Mouse (Mus musculus): ENCODE data around the gene Dnajc8. TPM values are rescaled to one million over a fixed set of nuclear protein-coding genes. Genes with fewer than 3 reads are reported as not detected.
"Not testable (repeated sequence)": the region's sequence is repeated elsewhere in the genome, so short reads cannot be mapped to it uniquely, and the experiment has no call there.

Gene Dnajc8
- polyA plus RNA-seq, 1 experiment from 2014 or later = 158 TPM

DNA sequence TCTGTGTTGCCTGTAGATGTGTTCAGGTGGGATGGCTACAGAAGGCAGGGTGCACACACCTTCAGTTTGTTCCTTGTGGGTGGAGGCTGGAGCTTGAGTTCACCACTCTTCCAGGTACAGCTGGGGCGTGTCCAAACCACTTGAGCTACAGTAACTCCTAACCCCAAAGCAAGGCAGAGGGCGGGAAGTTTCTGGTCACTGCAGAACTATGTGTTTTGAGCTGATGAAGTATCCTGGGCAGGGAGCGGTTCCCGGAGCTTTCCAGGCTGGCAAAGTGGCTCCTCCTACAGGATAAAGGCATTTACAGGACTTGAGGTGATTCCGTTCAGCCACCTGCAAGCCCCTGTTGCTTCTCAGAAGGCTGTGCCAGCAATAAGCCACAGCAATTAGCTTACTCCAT lies 18.9 kb downstream of the Dnajc8 start:
- H3K36me3 ChIP-seq = peaks cover 53% of the 10 kb centered on the region
- no peak for ATAC-seq (ENCODE audit: low read depth)

GRCm38 (mm10) chr4:132554653-132555052 lies 19.3 kb downstream of the Dnajc8 start:
- H3K4me2 ChIP-seq = no peak overlapping the region
- WGBS = 82% methylated on average over 8 of the region's 8 CpGs
- no peak overlapping the region for H3K4me3 ChIP-seq
- H3K27me3 ChIP-seq = no peaks in the 10 kb centered on the region
- H3K27ac ChIP-seq (replicated peaks) = no peak overlapping the region
- no peaks in the 10 kb centered on the region for H3K4me1 ChIP-seq (replicated peaks)
- H3K36me3 ChIP-seq = peaks cover 49% of the 10 kb centered on the region
- ATAC-seq (ENCODE audit: low read depth) = no peak
- no peak overlapping the region for H3K9ac ChIP-seq
- H3K9me3 ChIP-seq = no peaks in the 10 kb centered on the region

More for the DNA sequence above, 18.9 kb downstream of the Dnajc8 start:
- H3K27ac ChIP-seq (replicated peaks) = no peak overlapping the region
- no peak overlapping the region for H3K4me2 ChIP-seq
- 75% methylated on average over 5 of the region's 5 CpGs for WGBS
- H3K9me3 ChIP-seq = no peaks in the 10 kb centered on the region
- H3K27me3 ChIP-seq = no peaks in the 10 kb centered on the region
- H3K4me1 ChIP-seq (replicated peaks) = no peaks in the 10 kb centered on the region
- H3K9ac ChIP-seq = no peak overlapping the region
- no peak overlapping the region for H3K4me3 ChIP-seq

DNA sequence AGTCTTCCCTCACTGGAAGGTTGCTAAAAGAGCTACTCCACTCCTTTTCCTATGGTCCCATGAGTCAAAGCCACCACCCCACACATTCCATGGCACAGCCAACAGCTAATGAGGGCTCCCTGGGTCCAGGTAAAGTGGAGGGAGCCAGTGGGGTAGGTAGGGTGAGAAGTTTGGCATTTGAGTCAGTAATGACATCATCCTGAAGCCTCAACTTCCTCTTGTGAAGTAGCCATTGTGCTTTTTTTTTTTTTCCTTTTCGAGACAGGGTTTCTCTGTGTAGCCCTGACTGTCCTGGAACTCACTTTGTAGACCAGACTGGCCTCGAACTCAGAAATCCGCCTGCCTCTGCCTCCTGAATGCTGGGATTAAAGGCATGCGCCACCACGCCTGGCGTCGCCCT lies 20.2 kb downstream of the Dnajc8 start:
- H3K27ac ChIP-seq (replicated peaks); H3K9me3 ChIP-seq; ATAC-seq (ENCODE audit: low read depth); H3K9ac ChIP-seq; H3K4me3 ChIP-seq; H3K27me3 ChIP-seq; H3K4me2 ChIP-seq; H3K4me1 ChIP-seq (replicated peaks): not testable (repeated sequence)
- H3K36me3 ChIP-seq = peaks cover 40% of the 10 kb centered on the region
- WGBS = 92% methylated on average over 7 of the region's 7 CpGs

DNA sequence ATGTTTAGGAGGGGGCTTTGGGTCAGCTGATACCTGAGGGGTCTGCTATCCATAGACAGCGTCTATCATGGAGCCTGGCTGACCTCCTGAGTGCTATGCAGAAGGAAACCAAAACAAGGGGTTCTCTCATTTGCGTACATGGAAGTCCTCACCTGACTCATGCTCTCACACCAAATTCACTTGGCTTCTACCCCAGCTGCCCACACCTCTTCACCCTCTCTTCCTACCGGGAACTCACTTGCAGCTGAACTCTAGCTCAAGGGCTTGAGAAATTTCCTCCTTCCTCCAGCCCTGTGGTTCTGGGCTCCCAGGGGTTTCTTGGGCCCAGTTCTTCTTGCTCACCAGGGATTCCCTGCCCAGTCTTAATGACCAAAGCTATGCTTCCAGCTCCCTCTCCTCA lies 27.9 kb downstream of the Dnajc8 start:
- ATAC-seq (ENCODE audit: low read depth) = no peak
- H3K36me3 ChIP-seq = no peaks in the 10 kb centered on the region
- no peak overlapping the region for H3K4me2 ChIP-seq
- 81% methylated on average over 3 of the region's 3 CpGs for WGBS
- no peaks in the 10 kb centered on the region for H3K9me3 ChIP-seq
- H3K4me1 ChIP-seq (replicated peaks) = no peaks in the 10 kb centered on the region
- H3K4me3 ChIP-seq = no peak overlapping the region
- no peak overlapping the region for H3K27ac ChIP-seq (replicated peaks)
- no peaks in the 10 kb centered on the region for H3K27me3 ChIP-seq
- no peak overlapping the region for H3K9ac ChIP-seq

DNA sequence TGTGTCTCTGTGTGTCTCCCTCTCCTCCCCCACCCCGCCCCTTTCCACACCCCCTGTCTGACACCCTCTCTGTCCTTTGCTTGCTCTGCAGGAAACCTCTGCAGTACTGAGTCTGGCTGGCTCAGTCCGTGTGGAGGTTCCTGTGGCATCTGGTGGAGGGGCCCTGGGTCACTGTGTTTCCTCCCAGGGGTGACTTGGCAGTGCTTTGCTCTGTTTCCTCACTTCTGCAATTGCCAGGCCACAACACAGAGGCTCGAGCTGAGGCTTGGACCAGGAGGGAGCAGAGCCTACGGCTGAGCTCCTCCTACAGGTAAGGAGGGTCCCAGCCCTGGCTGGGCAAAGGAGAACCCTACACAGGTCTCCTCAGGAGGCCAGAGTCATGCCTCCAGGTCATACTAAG lies 28.6 kb downstream of the Dnajc8 start, which contains the start of gene Ptafr:
Gene Ptafr (plus strand): TSS at position 103 of the 400 bp plus-strand sequence.
- H3K27ac ChIP-seq (replicated peaks) = no peak within 1 kb of the TSS
- H3K4me2 ChIP-seq = no peak within 1 kb of the TSS
- no peaks in the 10 kb centered on the region for H3K36me3 ChIP-seq
- H3K9ac ChIP-seq = no peak within 1 kb of the TSS
- H3K4me3 ChIP-seq = no peak within 1 kb of the TSS
- no peaks in the 10 kb centered on the region for H3K27me3 ChIP-seq
- H3K4me1 ChIP-seq (replicated peaks) = no peaks in the 10 kb centered on the region
- WGBS = 35% methylated on average over 4 of the region's 4 CpGs
- H3K9me3 ChIP-seq = no peaks in the 10 kb centered on the region
- ATAC-seq (ENCODE audit: low read depth) = no peak

- no peaks in the 10 kb centered on the region for H3K27me3 ChIP-seq
- no peak overlapping the region for H3K9ac ChIP-seq
- H3K36me3 ChIP-seq = no peaks in the 10 kb centered on the region
- WGBS = 80% methylated on average over 12 of the region's 12 CpGs
- H3K4me3 ChIP-seq = no peak overlapping the region
- no peak overlapping the region for H3K4me2 ChIP-seq
- no peaks in the 10 kb centered on the region for H3K9me3 ChIP-seq
- H3K4me1 ChIP-seq (replicated peaks) = no peaks in the 10 kb centered on the region
- ATAC-seq (ENCODE audit: low read depth) = no peak
- no peak overlapping the region for H3K27ac ChIP-seq (replicated peaks)
These were observed 29.9 kb downstream of the Dnajc8 start for GRCm38 (mm10) chr4:132565089-132565747.

GRCm38 (mm10) chr4:132567361-132567779 lies 32.0 kb downstream of the Dnajc8 start:
- no peaks in the 10 kb centered on the region for H3K4me1 ChIP-seq (replicated peaks)
- ATAC-seq (ENCODE audit: low read depth) = no peak
- WGBS = 75% methylated on average over 9 of the region's 9 CpGs

GRCm38 (mm10) chr4:132569115-132569514 lies 33.8 kb downstream of the Dnajc8 start:
- Histone ChIP-seq H3K27me3 (no peaks in the 10 kb centered on the region), H3K9ac (no peak overlapping the region), H3K4me1 (replicated peaks) (no peaks in the 10 kb centered on the region), H3K9me3 (no peaks in the 10 kb centered on the region), H3K36me3 (no peaks in the 10 kb centered on the region), H3K4me3 (no peak overlapping the region), H3K4me2 (no peak overlapping the region), H3K27ac (replicated peaks) (no peak overlapping the region)
- no peak for ATAC-seq (ENCODE audit: low read depth)
- WGBS = 87% methylated on average over 5 of the region's 5 CpGs

More at GRCm38 (mm10) chr4:132567361-132567779, 32.0 kb downstream of the Dnajc8 start:
- Histone ChIP-seq H3K27ac (replicated peaks) (no peak overlapping the region), H3K36me3 (no peaks in the 10 kb centered on the region), H3K9me3 (no peaks in the 10 kb centered on the region), H3K27me3 (no peaks in the 10 kb centered on the region), H3K4me3 (no peak overlapping the region), H3K4me2 (no peak overlapping the region), H3K9ac (no peak overlapping the region)

DNA sequence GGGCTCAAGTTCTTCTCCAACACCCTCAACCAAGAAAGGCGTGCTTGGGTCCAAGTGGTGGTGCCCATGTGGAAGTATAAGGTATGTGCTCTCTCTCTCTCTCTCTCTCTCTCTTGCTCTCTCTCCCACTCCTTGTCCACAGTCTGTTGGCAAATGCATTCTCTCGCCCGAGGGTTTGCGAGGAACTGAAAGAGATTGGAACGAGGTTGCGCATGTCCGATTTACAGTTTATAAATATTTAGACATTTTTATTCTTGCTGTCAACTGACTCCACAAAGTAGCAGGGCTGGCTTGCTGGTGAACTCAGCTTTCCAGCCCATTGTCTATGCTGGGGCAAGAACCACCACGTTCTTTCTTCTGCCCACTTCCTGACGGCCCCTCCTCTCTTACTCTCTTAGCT lies 35.8 kb downstream of the Dnajc8 start:
- Histone ChIP-seq H3K36me3 (no peaks in the 10 kb centered on the region), H3K9ac (no peak overlapping the region), H3K4me2 (no peak overlapping the region), H3K9me3 (no peaks in the 10 kb centered on the region), H3K27me3 (no peaks in the 10 kb centered on the region), H3K4me3 (no peak overlapping the region), H3K27ac (replicated peaks) (no peak overlapping the region), H3K4me1 (replicated peaks) (no peaks in the 10 kb centered on the region)
- ATAC-seq (ENCODE audit: low read depth) = no peak
- 91% methylated on average over 9 of the region's 9 CpGs for WGBS

DNA sequence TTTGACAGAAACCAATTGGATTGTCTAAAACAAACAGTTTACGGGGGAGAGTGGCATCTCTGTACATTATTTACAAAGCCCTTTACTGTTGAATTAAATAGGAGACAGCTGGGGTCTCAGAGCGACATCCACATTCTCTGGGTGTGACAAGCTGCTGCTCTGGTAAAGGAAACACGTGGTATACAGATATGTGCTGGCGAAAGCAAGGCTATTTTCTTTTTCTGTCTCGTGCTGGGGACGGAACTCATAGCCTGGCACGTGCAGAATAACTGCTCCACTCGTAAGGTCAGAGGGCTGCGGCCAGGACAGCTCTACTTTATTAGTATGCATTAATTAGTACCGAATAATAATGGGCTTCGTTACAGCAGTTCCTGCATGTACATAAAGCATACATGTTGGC lies 38.0 kb downstream of the Dnajc8 start:
- Histone ChIP-seq H3K27ac (replicated peaks) (no peak overlapping the region), H3K4me1 (replicated peaks) (no peaks in the 10 kb centered on the region), H3K9me3 (no peaks in the 10 kb centered on the region), H3K9ac (no peak overlapping the region), H3K36me3 (no peaks in the 10 kb centered on the region), H3K4me2 (no peak overlapping the region), H3K4me3 (no peak overlapping the region), H3K27me3 (no peaks in the 10 kb centered on the region)
- WGBS = 70% methylated on average over 11 of the region's 11 CpGs
- ATAC-seq (ENCODE audit: low read depth) = no peak

- Histone ChIP-seq H3K4me2 (no peak overlapping the region), H3K27me3 (no peaks in the 10 kb centered on the region), H3K4me3 (no peak overlapping the region), H3K27ac (replicated peaks) (no peak overlapping the region), H3K4me1 (replicated peaks) (no peaks in the 10 kb centered on the region), H3K36me3 (no peaks in the 10 kb centered on the region), H3K9me3 (no peaks in the 10 kb centered on the region), H3K9ac (no peak overlapping the region)
- WGBS = 85% methylated on average over 1 of the region's 1 CpGs
- no peak for ATAC-seq (ENCODE audit: low read depth)
These were observed 39.5 kb downstream of the Dnajc8 start for GRCm38 (mm10) chr4:132574809-132575347.

- no peak overlapping the region for H3K27ac ChIP-seq (replicated peaks)
- H3K9me3 ChIP-seq = no peaks in the 10 kb centered on the region; the same call in 1 of the 2 replicates
- H3K4me3 ChIP-seq = no peak overlapping the region
- H3K9ac ChIP-seq = no peak overlapping the region
- ATAC-seq (ENCODE audit: low read depth) = no peak
- 67% methylated on average over 3 of the region's 3 CpGs for WGBS
- H3K4me2 ChIP-seq = no peak overlapping the region
- no peaks in the 10 kb centered on the region for H3K36me3 ChIP-seq
- H3K4me1 ChIP-seq (replicated peaks) = no peaks in the 10 kb centered on the region
- H3K27me3 ChIP-seq = no peaks in the 10 kb centered on the region
These were observed 48.4 kb downstream of the Dnajc8 start for GRCm38 (mm10) chr4:132583781-132584180.

DNA sequence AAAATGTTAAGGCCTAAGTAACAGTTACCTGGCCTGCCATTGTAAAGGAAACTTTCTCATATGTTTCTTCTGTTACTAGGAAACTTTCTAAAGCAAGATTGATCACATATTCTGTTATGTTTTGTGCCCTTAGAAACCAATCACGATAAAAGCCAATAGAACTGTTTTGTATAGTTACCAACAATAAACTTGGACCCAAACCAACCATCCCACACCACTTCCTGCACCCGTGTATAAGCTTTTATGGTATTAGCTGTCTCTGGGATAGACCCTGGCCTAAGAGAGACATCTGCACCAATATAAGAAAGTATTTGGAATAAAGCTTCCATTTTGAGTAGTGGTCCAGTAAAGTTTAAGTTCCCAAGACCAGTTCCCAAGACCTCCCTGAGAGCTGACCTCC lies 49.6 kb downstream of the Dnajc8 start:
- no peak for ATAC-seq (ENCODE audit: low read depth)
- no peaks in the 10 kb centered on the region for H3K36me3 ChIP-seq
- H3K9ac ChIP-seq = no peak overlapping the region
- 85% methylated on average over 2 of the region's 2 CpGs for WGBS
- no peaks in the 10 kb centered on the region; the same call in 1 of the 2 replicates for H3K9me3 ChIP-seq
- no peaks in the 10 kb centered on the region for H3K4me1 ChIP-seq (replicated peaks)
- H3K27ac ChIP-seq (replicated peaks) = no peak overlapping the region
- no peak overlapping the region for H3K4me3 ChIP-seq
- H3K4me2 ChIP-seq = no peak overlapping the region
- no peaks in the 10 kb centered on the region for H3K27me3 ChIP-seq
